Mouse (Mus musculus): ENCODE measurements at regions not wholly inside any gene's neighbourhood (a gene's known extent, or its start where the extent isn't known, plus 50 kb on each side); places are given as distances from the start of the nearest gene placed in this dataset.

GRCm38 (mm10) chr4:27845521-27845920 is 967.4 kb upstream of the Epha7 start:
- Histone ChIP-seq H3K36me3 (ENCODE audit: insufficient read depth) (no peaks in the 10 kb centered on the region), H3K4me2 (no peak overlapping the region), H3K27ac (ENCODE audit: low read depth) (no peak overlapping the region), H3K4me3 (ENCODE audit: low read depth, low read length) (no peak overlapping the region), H3K9me3 (ENCODE audit: low read depth, low read length) (no peaks in the 10 kb centered on the region), H3K9ac (no peak overlapping the region), H3K27me3 (ENCODE audit: insufficient read depth, low read length) (no peaks in the 10 kb centered on the region), H3K4me1 (ENCODE audit: insufficient read depth) (no peaks in the 10 kb centered on the region)
- 63% methylated on average over 5 of the region's 5 CpGs for WGBS
- no peak for DNase-seq
- no peak for TF ChIP-seq CTCF (IDR thresholded peaks at IDR 0.05; ENCODE audit: low read depth)
- ATAC-seq (ENCODE audit: insufficient read depth) = no peak

GRCm38 (mm10) chr4:27846106-27846622 is 966.8 kb upstream of the Epha7 start:
- TF ChIP-seq CTCF (IDR thresholded peaks at IDR 0.05; ENCODE audit: low read depth) = no peak
- 90% methylated on average over 5 of the region's 5 CpGs for WGBS
- H3K4me2 ChIP-seq = no peak overlapping the region
- H3K4me1 ChIP-seq (ENCODE audit: insufficient read depth) = no peaks in the 10 kb centered on the region
- no peaks in the 10 kb centered on the region for H3K27me3 ChIP-seq (ENCODE audit: insufficient read depth, low read length)
- no peaks in the 10 kb centered on the region for H3K9me3 ChIP-seq (ENCODE audit: low read depth, low read length)
- DNase-seq (no peak), ATAC-seq (ENCODE audit: insufficient read depth) (no peak)
- H3K9ac ChIP-seq = no peak overlapping the region
- H3K36me3 ChIP-seq (ENCODE audit: insufficient read depth) = no peaks in the 10 kb centered on the region
- no peak overlapping the region for H3K27ac ChIP-seq (ENCODE audit: low read depth)
- no peak overlapping the region for H3K4me3 ChIP-seq (ENCODE audit: low read depth, low read length)

- Histone ChIP-seq H3K9me3 (ENCODE audit: low read depth, low read length) (no peaks in the 10 kb centered on the region), H3K27ac (ENCODE audit: low read depth) (no peak overlapping the region), H3K4me3 (ENCODE audit: low read depth, low read length) (no peak overlapping the region), H3K4me2 (no peak overlapping the region), H3K27me3 (ENCODE audit: insufficient read depth, low read length) (no peaks in the 10 kb centered on the region), H3K4me1 (ENCODE audit: insufficient read depth) (no peaks in the 10 kb centered on the region), H3K9ac (no peak overlapping the region), H3K36me3 (ENCODE audit: insufficient read depth) (no peaks in the 10 kb centered on the region)
- 84% methylated on average over 2 of the region's 2 CpGs for WGBS
- ATAC-seq (ENCODE audit: insufficient read depth) = no peak
- no peak for TF ChIP-seq CTCF (IDR thresholded peaks at IDR 0.05; ENCODE audit: low read depth)
- DNase-seq = no peak
Measured at GRCm38 (mm10) chr4:27856086-27856485, 956.8 kb upstream of the Epha7 start.

GRCm38 (mm10) chr4:27887262-27887954 is 925.5 kb upstream of the Epha7 start:
- no peak; the same call in 1 of the 2 replicates for ATAC-seq (ENCODE audit: insufficient read depth)
- Histone ChIP-seq H3K9ac (no peak overlapping the region), H3K27me3 (ENCODE audit: insufficient read depth, low read length) (no peaks in the 10 kb centered on the region), H3K36me3 (ENCODE audit: insufficient read depth) (no peaks in the 10 kb centered on the region), H3K4me2 (no peak overlapping the region), H3K4me1 (ENCODE audit: insufficient read depth) (no peaks in the 10 kb centered on the region), H3K4me3 (ENCODE audit: low read depth, low read length) (no peak overlapping the region), H3K9me3 (ENCODE audit: low read depth, low read length) (no peaks in the 10 kb centered on the region), H3K27ac (ENCODE audit: low read depth) (no peak overlapping the region)
- DNase-seq = peak; percentile 7
- 40% methylated on average over 5 of the region's 5 CpGs for WGBS
- TF ChIP-seq CTCF (IDR thresholded peaks at IDR 0.05; ENCODE audit: low read depth) = no peak

GRCm38 (mm10) chr4:27896396-27896795 is 916.5 kb upstream of the Epha7 start:
- Histone ChIP-seq H3K9ac (no peak overlapping the region), H3K27ac (ENCODE audit: low read depth) (no peak overlapping the region), H3K4me3 (ENCODE audit: low read depth, low read length) (no peak overlapping the region), H3K9me3 (ENCODE audit: low read depth, low read length) (no peaks in the 10 kb centered on the region), H3K27me3 (ENCODE audit: insufficient read depth, low read length) (no peaks in the 10 kb centered on the region), H3K4me1 (ENCODE audit: insufficient read depth) (no peaks in the 10 kb centered on the region), H3K36me3 (ENCODE audit: insufficient read depth) (no peaks in the 10 kb centered on the region), H3K4me2 (no peak overlapping the region)
- WGBS = 74% methylated on average over 2 of the region's 2 CpGs
- DNase-seq (no peak), ATAC-seq (ENCODE audit: insufficient read depth) (no peak)
- TF ChIP-seq CTCF (IDR thresholded peaks at IDR 0.05; ENCODE audit: low read depth) = no peak

GRCm38 (mm10) chr4:27945351-27945750 is 867.6 kb upstream of the Epha7 start:
- H3K36me3 ChIP-seq (ENCODE audit: insufficient read depth) = no peaks in the 10 kb centered on the region
- 80% methylated on average over 2 of the region's 2 CpGs for WGBS
- H3K9me3 ChIP-seq (ENCODE audit: low read depth, low read length) = no peaks in the 10 kb centered on the region

GRCm38 (mm10) chr4:27945768-27946167 is 867.2 kb upstream of the Epha7 start:
- ATAC-seq (ENCODE audit: insufficient read depth) (no peak), DNase-seq (no peak)
- H3K27me3 ChIP-seq (ENCODE audit: insufficient read depth, low read length) = no peaks in the 10 kb centered on the region
- no peak overlapping the region for H3K9ac ChIP-seq
- no peaks in the 10 kb centered on the region for H3K9me3 ChIP-seq (ENCODE audit: low read depth, low read length)
- no peak overlapping the region for H3K27ac ChIP-seq (ENCODE audit: low read depth)
- no peak for TF ChIP-seq CTCF (IDR thresholded peaks at IDR 0.05; ENCODE audit: low read depth)
- no peak overlapping the region for H3K4me3 ChIP-seq (ENCODE audit: low read depth, low read length)
- H3K4me1 ChIP-seq (ENCODE audit: insufficient read depth) = no peaks in the 10 kb centered on the region
- H3K36me3 ChIP-seq (ENCODE audit: insufficient read depth) = no peaks in the 10 kb centered on the region
- no peak overlapping the region for H3K4me2 ChIP-seq
- WGBS = 63% methylated on average over 1 of the region's 1 CpGs

More at GRCm38 (mm10) chr4:27945351-27945750, 867.6 kb upstream of the Epha7 start:
- DNase-seq (no peak), ATAC-seq (ENCODE audit: insufficient read depth) (no peak)
- Histone ChIP-seq H3K27me3 (ENCODE audit: insufficient read depth, low read length) (no peaks in the 10 kb centered on the region), H3K4me3 (ENCODE audit: low read depth, low read length) (no peak overlapping the region), H3K27ac (ENCODE audit: low read depth) (no peak overlapping the region), H3K9ac (no peak overlapping the region), H3K4me1 (ENCODE audit: insufficient read depth) (no peaks in the 10 kb centered on the region), H3K4me2 (no peak overlapping the region)
- no peak for TF ChIP-seq CTCF (IDR thresholded peaks at IDR 0.05; ENCODE audit: low read depth)

Measured in lung, embryonic 14.5 days (tissue).